Comparison of ENCODE assay signal across 8 mouse cellular contexts in genomic region chr9:65541126-65542068, GRCm38 (mm10). TPM values are rescaled to one million over a fixed set of nuclear protein-coding genes. Genes with fewer than 3 reads are reported as not detected.
DNase-seq lines count a peak whose midpoint lies in the region; ATAC-seq lines count a peak whose summit lies in the region.

No protein-coding gene starts in this region.

- H3K27ac ChIP-seq in embryonic facial prominence, embryonic 14.5 days (replicated peaks; ENCODE audit: low read depth, low read length) = peak overlapping the region; percentile 65
- peak overlapping the region; percentile 45; the same call in 1 of the 2 replicates for H3K27ac ChIP-seq in intestine, embryonic 15.5 days
- no peak overlapping the region for H3K27ac ChIP-seq in forebrain, embryonic 13.5 days

- H3K4me1 ChIP-seq in embryonic facial prominence, embryonic 14.5 days (ENCODE audit: control insufficient read depth, insufficient read depth, low read length) = peaks cover 19% of the 10 kb centered on the region
- H3K4me1 ChIP-seq in intestine, embryonic 15.5 days (replicated peaks) = peaks cover 10% of the 10 kb centered on the region
- peaks cover 4% of the 10 kb centered on the region; the same call in 1 of the 2 replicates for H3K4me1 ChIP-seq in forebrain, embryonic 13.5 days

- H3K9ac ChIP-seq in embryonic facial prominence, embryonic 14.5 days (ENCODE audit: low read depth, low read length) = no peak overlapping the region
- H3K9ac ChIP-seq in intestine, embryonic 15.5 days = no peak overlapping the region
- H3K9ac ChIP-seq in forebrain, embryonic 13.5 days = no peak overlapping the region

- 49% methylated on average over 13 of the region's 13 CpGs for WGBS in embryonic facial prominence, embryonic 14.5 days
- 44% methylated on average over 13 of the region's 13 CpGs for WGBS in intestine, embryonic 15.5 days
- 78% methylated on average over 13 of the region's 13 CpGs for WGBS in forebrain, embryonic 13.5 days

- ATAC-seq in embryonic facial prominence, embryonic 14.5 days (ENCODE audit: low read depth) = 0 out of 2 replicates have a peak, but pooled peaks have one; percentile 37
- peak; percentile 67 for ATAC-seq in intestine, embryonic 15.5 days
- no peak for ATAC-seq in forebrain, embryonic 13.5 days

- H3K9me3 ChIP-seq in embryonic facial prominence, embryonic 14.5 days (ENCODE audit: control insufficient read depth, low read length) = no peaks in the 10 kb centered on the region
- no peaks in the 10 kb centered on the region for H3K9me3 ChIP-seq in intestine, embryonic 15.5 days
- no peaks in the 10 kb centered on the region for H3K9me3 ChIP-seq in forebrain, embryonic 13.5 days (replicated peaks)

- H3K27me3 ChIP-seq in embryonic facial prominence, embryonic 14.5 days (replicated peaks; ENCODE audit: control insufficient read depth, insufficient read depth, low read length) = no peaks in the 10 kb centered on the region
- H3K27me3 ChIP-seq in intestine, embryonic 15.5 days (replicated peaks) = no peaks in the 10 kb centered on the region
- no peaks in the 10 kb centered on the region for H3K27me3 ChIP-seq in forebrain, embryonic 13.5 days

- H3K4me2 ChIP-seq in embryonic facial prominence, embryonic 14.5 days (ENCODE audit: low read depth, low read length) = no peak overlapping the region
- no peak overlapping the region; the same call in 1 of the 2 replicates for H3K4me2 ChIP-seq in intestine, embryonic 15.5 days (replicated peaks)
- no peak overlapping the region for H3K4me2 ChIP-seq in forebrain, embryonic 13.5 days

- intact Hi-C loops in left cerebral cortex, postnatal 25 days (cut with DNase I) = no loop called here

- no peaks in the 10 kb centered on the region for H3K36me3 ChIP-seq in embryonic facial prominence, embryonic 14.5 days (ENCODE audit: control insufficient read depth, insufficient read depth, low read length)
- no peaks in the 10 kb centered on the region for H3K36me3 ChIP-seq in intestine, embryonic 15.5 days
- no peaks in the 10 kb centered on the region for H3K36me3 ChIP-seq in forebrain, embryonic 13.5 days (ENCODE audit: poor library complexity, severe bottlenecking)

- peak; percentile 16 to 51 for DNase-seq in left cerebral cortex, postnatal 25 days (ENCODE audit: low spot score in 2 of 2)
- DNase-seq in left cerebral cortex, adult 11 months (ENCODE audit: low spot score) = no peak
- peak; percentile 90 for DNase-seq in MN1 (ENCODE audit: low spot score)
- DNase-seq in embryonic facial prominence, embryonic 14.5 days (ENCODE audit: low spot score) = peak; percentile 77
- peak; percentile 71 for DNase-seq in lung, postnatal 10 days
- DNase-seq in thymus, adult 18-20 months = peak; percentile 37 to 63

- no peak overlapping the region for H3K4me3 ChIP-seq in embryonic facial prominence, embryonic 14.5 days (ENCODE audit: low read depth, low read length)
- H3K4me3 ChIP-seq in intestine, embryonic 15.5 days (replicated peaks) = no peak overlapping the region
- H3K4me3 ChIP-seq in forebrain, embryonic 13.5 days = no peak overlapping the region

RNA-seq across cellular contexts. Expression of gene Ankdd1a, which starts 21.4 kb away (rescaled TPM):
- 1 to 10 TPM; 2.8 to 3.7 TPM for total RNA-seq in left cerebral cortex, postnatal 25 days (2021)
- polyA plus RNA-seq in embryonic facial prominence, embryonic 14.5 days (2014; fragmentation: Nextera tagmentation; extraction: Ambion mirVana) = not detected in 2 replicates
- polyA plus RNA-seq in intestine, embryonic 15.5 days (2015; fragmentation: Nextera tagmentation; extraction: Ambion mirVana) = not detected in 2 replicates
- 0.14 TPM in 1 of 2 replicates, not detected in the other for polyA plus RNA-seq in forebrain, embryonic 13.5 days (2015; fragmentation: Nextera tagmentation; extraction: Ambion mirVana)

RNA-seq across cellular contexts. Expression of gene Plekho2, which starts 38.4 kb away (rescaled TPM):
- total RNA-seq in left cerebral cortex, postnatal 25 days (2021) = 10 to 100 TPM; 13.3 to 17.0 TPM
- polyA plus RNA-seq in embryonic facial prominence, embryonic 14.5 days (2014; fragmentation: Nextera tagmentation; extraction: Ambion mirVana) = 12.9 and 14.3 TPM in 2 replicates
- polyA plus RNA-seq in intestine, embryonic 15.5 days (2015; fragmentation: Nextera tagmentation; extraction: Ambion mirVana) = 11.0 and 11.2 TPM in 2 replicates
- 4.9 and 5.5 TPM in 2 replicates for polyA plus RNA-seq in forebrain, embryonic 13.5 days (2015; fragmentation: Nextera tagmentation; extraction: Ambion mirVana)

RNA-seq across cellular contexts. Expression of gene Pif1, which starts 45.6 kb away (rescaled TPM):
- total RNA-seq in left cerebral cortex, postnatal 25 days (2021) = under 1 TPM; 0.27 to 0.46 TPM
- polyA plus RNA-seq in embryonic facial prominence, embryonic 14.5 days (2014; fragmentation: Nextera tagmentation; extraction: Ambion mirVana) = 5.9 and 7.2 TPM in 2 replicates
- polyA plus RNA-seq in intestine, embryonic 15.5 days (2015; fragmentation: Nextera tagmentation; extraction: Ambion mirVana) = 9.1 and 9.6 TPM in 2 replicates
- polyA plus RNA-seq in forebrain, embryonic 13.5 days (2015; fragmentation: Nextera tagmentation; extraction: Ambion mirVana) = 21.2 and 21.5 TPM in 2 replicates
